Mouse (Mus musculus) CH12.LX (cell line): ENCODE measurements around the gene Erbb3. TPM values are rescaled to one million over a fixed set of nuclear protein-coding genes. Genes with fewer than 3 reads are reported as not detected.

Experiments
- DNase-seq: peaks from one replicate; pipeline ENCODE4 v3.0.0-alpha.2; 2013; ENCODE audit errors: extremely low read depth
- H3K27ac ChIP-seq: 2 replicates; pipeline ENCODE4 v1.5.1; 2012; ENCODE audit warnings: low read depth, mild to moderate bottlenecking, control low read depth, moderate library complexity; ENCODE audit not compliant: insufficient read depth
- H3K27me3 ChIP-seq: replicated peaks from 2 replicates; pipeline ENCODE3; 2012; ENCODE audit warnings: inconsistent platforms
- H3K36me3 ChIP-seq, 2 experiments: replicated peaks in 1 of 2; 2 replicates each; pipeline versions ENCODE3 to v1.6.1; 2012; ENCODE audit warnings: inconsistent platforms in 1 of 2, low read length in 1 of 2, mild to moderate bottlenecking in 1 of 2, mixed read lengths in 1 of 2, moderate library complexity in 1 of 2; ENCODE audit not compliant: control insufficient read depth in 1 of 2, insufficient read depth in 1 of 2
- H3K4me1 ChIP-seq, 2 experiments: 2 replicates each; pipeline ENCODE4 v1.6.1; 2012; ENCODE audit warnings: inconsistent platforms in 1 of 2, moderate library complexity in 1 of 2; ENCODE audit not compliant: insufficient read depth in 2 of 2, control insufficient read depth in 1 of 2
- H3K4me2 ChIP-seq: 2 replicates; pipeline ENCODE4 v1.6.1; 2012; ENCODE audit warnings: low read depth, mild to moderate bottlenecking, control low read depth; ENCODE audit not compliant: poor library complexity, insufficient read depth, severe bottlenecking
- H3K4me3 ChIP-seq, 3 experiments: fragments of 150-350 bp in 1 of 3; sonication (generic) in 1 of 3; replicated peaks in 1 of 3; 2 replicates each; pipeline versions ENCODE3 to v1.5.1; 2011 to 2012; ENCODE audit warnings: low read depth in 2 of 3, low read length in 2 of 3, mild to moderate bottlenecking in 2 of 3, moderate library complexity in 2 of 3, control low read depth in 1 of 3, improper control_type of control experiment in 1 of 3, inconsistent platforms in 1 of 3, mixed read lengths in 1 of 3; ENCODE audit not compliant: poor library complexity in 1 of 3
- H3K79me2 ChIP-seq: replicated peaks from 2 replicates; pipeline ENCODE4 v1.6.1; 2012; ENCODE audit warnings: mild to moderate bottlenecking, moderate library complexity; ENCODE audit not compliant: control insufficient read depth, poor library complexity, insufficient read depth, severe bottlenecking; ENCODE audit errors: extremely low read depth
- H3K9ac ChIP-seq: 2 replicates; pipeline ENCODE4 v1.6.1; 2012; ENCODE audit warnings: low read depth, mild to moderate bottlenecking, control low read depth, moderate library complexity; ENCODE audit not compliant: insufficient read depth
- H3K9me3 ChIP-seq: replicated peaks from 2 replicates; pipeline ENCODE3; 2012; ENCODE audit warnings: low read length, inconsistent platforms, mixed read lengths
- CHD2 ChIP-seq: IDR thresholded peaks from 2 replicates; pipeline ENCODE4 v1.6.1; 2011; ENCODE audit warnings: low read length, improper control_type of control experiment
- CTCF ChIP-seq, 2 experiments: IDR thresholded peaks in 1 of 2; conservative IDR thresholded peaks in 1 of 2; 2 replicates each; pipeline ENCODE4 v1.5.1; 2011 to 2012; ENCODE audit warnings: low read depth in 2 of 2, low read length in 2 of 2, improper control_type of control experiment in 1 of 2, inconsistent platforms in 1 of 2, mild to moderate bottlenecking in 1 of 2, moderate library complexity in 1 of 2
- E2F4 ChIP-seq: IDR thresholded peaks from 2 replicates; pipeline ENCODE4 v1.6.1; 2011; ENCODE audit warnings: low read depth, low read length, improper control_type of control experiment; ENCODE audit not compliant: insufficient replicate concordance
- EP300 ChIP-seq: IDR thresholded peaks from 2 replicates; pipeline ENCODE4 v1.6.1; 2011; ENCODE audit warnings: low read length, improper control_type of control experiment
- IRF4 ChIP-seq: IDR thresholded peaks from 2 replicates; pipeline ENCODE4 v1.6.1; 2014; ENCODE audit warnings: low read depth, mild to moderate bottlenecking, inconsistent platforms, low read length, improper control_type of control experiment
- JUND ChIP-seq: conservative IDR thresholded peaks from 2 replicates; pipeline ENCODE4 v1.6.1; 2011; ENCODE audit warnings: low read depth, low read length, improper control_type of control experiment
- KAT2A ChIP-seq: IDR thresholded peaks from 2 replicates; pipeline ENCODE4 v1.6.1; 2012; ENCODE audit warnings: low read length, improper control_type of control experiment, inconsistent platforms; ENCODE audit not compliant: insufficient replicate concordance
- MAX ChIP-seq: IDR thresholded peaks from 2 replicates; pipeline ENCODE4 v1.6.1; 2011; ENCODE audit warnings: low read length, improper control_type of control experiment
- MAZ ChIP-seq: IDR thresholded peaks from 2 replicates; pipeline ENCODE4 v1.6.1; 2012; ENCODE audit warnings: low read depth, mild to moderate bottlenecking, inconsistent platforms, low read length, improper control_type of control experiment, moderate library complexity
- MXI1 ChIP-seq: IDR thresholded peaks from 2 replicates; pipeline ENCODE4 v1.6.1; 2011; ENCODE audit warnings: mild to moderate bottlenecking, low read depth, low read length, improper control_type of control experiment
- NELFE ChIP-seq: IDR thresholded peaks from 2 replicates; pipeline ENCODE4 v1.6.1; 2011; ENCODE audit warnings: low read depth, low read length, improper control_type of control experiment
- PAX5 ChIP-seq: IDR thresholded peaks from 2 replicates; pipeline ENCODE4 v1.6.1; 2012; ENCODE audit warnings: low read length, inconsistent platforms, mixed read lengths
- POLR2A ChIP-seq: IDR thresholded peaks from 2 replicates; pipeline ENCODE4 v1.6.1; 2011; ENCODE audit warnings: low read depth, mild to moderate bottlenecking, improper control_type of control experiment, low read length
- RCOR1 ChIP-seq: conservative IDR thresholded peaks from 2 replicates; pipeline ENCODE4 v1.6.1; 2012; ENCODE audit warnings: low read depth, mild to moderate bottlenecking, inconsistent platforms, low read length, improper control_type of control experiment
- SMC3 ChIP-seq: IDR thresholded peaks from 2 replicates; pipeline ENCODE4 v1.6.1; 2011; ENCODE audit warnings: low read depth, low read length, improper control_type of control experiment
- TBP ChIP-seq: conservative IDR thresholded peaks from 2 replicates; pipeline ENCODE4 v1.6.1; 2011; ENCODE audit warnings: low read depth, low read length, improper control_type of control experiment
- USF1 ChIP-seq: IDR thresholded peaks from 2 replicates; pipeline ENCODE4 v1.6.1; 2014; ENCODE audit warnings: low read depth, mild to moderate bottlenecking, inconsistent platforms, low read length, improper control_type of control experiment
- USF2 ChIP-seq: conservative IDR thresholded peaks from 2 replicates; pipeline ENCODE4 v1.6.1; 2011; ENCODE audit warnings: low read depth, low read length, improper control_type of control experiment
- ZMIZ1 ChIP-seq: IDR thresholded peaks from 2 replicates; pipeline ENCODE4 v1.6.1; 2012; ENCODE audit warnings: low read depth, mild to moderate bottlenecking, inconsistent platforms, low read length, improper control_type of control experiment
- ZNF384 ChIP-seq: IDR thresholded peaks from 2 replicates; pipeline ENCODE4 v1.6.1; 2012; ENCODE audit warnings: low read depth, low read length, improper control_type of control experiment, inconsistent platforms
- dilution Hi-C: fragments of 300-500 bp; cut with MboI; formaldehyde crosslinking; loops from 2 replicates; pipeline ENCODE4 v1.14.3; 2020; ENCODE audit warnings: low sequenced_read_pairs; ENCODE audit not compliant: extremely low pct_unique_long_range_greater_than_20kb, extremely low pct_ligation_motif_present
- in situ Hi-C: fragments of 300-500 bp; cut with MboI; formaldehyde crosslinking; loops from 3 replicates; pipeline ENCODE4 v1.14.3; 2019; ENCODE audit warnings: low sequenced_read_pairs, low pct_ligation_motif_present, low pct_unique_long_range_greater_than_20kb, mixed read lengths
- polyA plus RNA-seq: library from polyadenylated mRNA; unstranded; fragments of >175 nt; gene quantifications from 2 replicates; pipeline ENCODE4 v1.2.1, GENCODE M21; 2012; ENCODE audit warnings: low read depth; ENCODE audit not compliant: insufficient read length
- total RNA-seq, 2 experiments: library from RNA; depleted of rRNA; stranded (reverse); fragments of 300-350 nt in 1 of 2; fragments of >200 nt in 1 of 2; gene quantifications; 2 replicates each; pipeline ENCODE4 v1.2.3; 2012 to 2014

Gene Erbb3
- total and polyA plus RNA-seq, 3 experiments, result 7.7 to 12.6 (median 11.3) TPM

DNA sequence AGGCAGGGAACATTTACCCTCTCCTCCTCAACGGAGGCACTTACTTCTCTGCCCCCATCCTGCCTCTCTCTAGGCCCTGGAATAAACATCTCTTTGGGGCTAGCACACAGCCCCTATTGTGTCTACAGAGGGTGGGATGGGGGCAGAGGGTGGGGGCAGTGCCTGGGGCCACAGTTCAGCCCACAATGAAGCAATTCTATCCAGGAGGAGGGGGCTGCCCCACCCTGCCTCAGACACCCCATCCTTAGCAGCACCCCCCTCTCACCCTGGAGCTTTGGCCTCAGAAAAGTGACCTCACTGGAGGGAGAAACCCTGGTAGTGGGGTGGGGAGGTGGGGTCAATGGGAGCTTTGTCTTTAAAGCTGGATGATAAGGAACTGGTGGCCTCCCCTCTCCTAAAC lies 2.9 kb downstream of the Erbb3 start:
- TF ChIP-seq USF2, result no peak
- TF ChIP-seq MXI1, result no peak
- TF ChIP-seq NELFE, result no peak
- no peak for TF ChIP-seq EP300
- no peak for TF ChIP-seq ZMIZ1
- TF ChIP-seq TBP, result no peak
- TF ChIP-seq POLR2A, result no peak
- TF ChIP-seq E2F4, result no peak
- no peak for TF ChIP-seq JUND
- TF ChIP-seq KAT2A, result no peak
- TF ChIP-seq SMC3, result no peak
- TF ChIP-seq PAX5, result no peak
- TF ChIP-seq MAX, result no peak
- no peak for TF ChIP-seq RCOR1
- TF ChIP-seq MAZ, result no peak
- TF ChIP-seq CHD2, result no peak
- TF ChIP-seq CTCF (conservative IDR thresholded peaks at IDR 0.05 in 1 of 2, IDR thresholded peaks at IDR 0.05 in 1 of 2; ENCODE audit: low read depth in 2 of 2, low read length in 2 of 2), result no peak
- no peak for TF ChIP-seq USF1
- Histone ChIP-seq H3K79me2 (no peaks in the 10 kb centered on the region), H3K27ac (no peak overlapping the region), H3K9me3 (no peaks in the 10 kb centered on the region), H3K9ac (no peak overlapping the region), H3K4me1 (peaks cover 0 to 26% of the 10 kb centered on the region in 2 experiments; a peak in 2 of 4 replicates), H3K27me3 (peaks cover 70% of the 10 kb centered on the region), H3K4me3 (no peak overlapping the region), H3K4me2 (no peak overlapping the region), H3K36me3 (no peaks in the 10 kb centered on the region)
- in situ Hi-C loops (no loop called here), dilution Hi-C loops (no loop called here)
- no peak for DNase-seq

GRCm38 (mm10) chr10:128584386-128584785 lies 5.1 kb downstream of the Erbb3 start:
- peaks cover 0 to 25% of the 10 kb centered on the region in 2 experiments; a peak in 2 of 4 replicates for H3K4me1 ChIP-seq
- peaks cover 68% of the 10 kb centered on the region for H3K27me3 ChIP-seq
- H3K9me3 ChIP-seq, result no peaks in the 10 kb centered on the region
- no peaks in the 10 kb centered on the region for H3K36me3 ChIP-seq
- in situ Hi-C loops, result no loop called here
- no peak overlapping the region for H3K9ac ChIP-seq
- no peak overlapping the region for H3K4me2 ChIP-seq
- dilution Hi-C loops, result no loop called here
- TF ChIP-seq IRF4 (no peak), ZNF384 (peak; percentile 60)
- TF ChIP-seq, all 38 proteins: peak for 1
- no peaks in the 10 kb centered on the region for H3K79me2 ChIP-seq
- no peak overlapping the region for H3K27ac ChIP-seq
- DNase-seq, result no peak
- H3K4me3 ChIP-seq, result no peak overlapping the region
